14 mouse cellular contexts compared by ENCODE assay signal in the genomic region with DNA sequence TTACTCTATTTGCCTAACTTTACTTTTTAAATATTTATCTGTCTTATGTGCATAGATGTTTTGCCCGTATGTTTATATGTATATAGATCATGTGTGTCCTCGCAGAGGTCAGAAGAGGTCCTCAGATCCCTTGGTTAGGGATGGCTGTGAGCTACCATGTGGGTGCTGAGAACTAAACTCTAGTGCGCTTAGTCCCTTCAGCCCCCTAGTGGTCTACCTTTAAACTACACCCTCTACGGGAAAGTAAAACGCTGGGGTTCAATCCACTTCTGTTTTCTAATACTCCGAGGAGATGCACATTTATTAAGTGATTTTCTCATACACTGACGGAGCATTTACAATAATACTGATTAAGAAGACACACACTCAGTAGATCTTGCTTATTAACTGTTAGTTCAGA. TPM values are rescaled to one million over a fixed set of nuclear protein-coding genes. Genes with fewer than 3 reads are reported as not detected.
DNase-seq lines count a peak whose midpoint lies in the region; ATAC-seq and TF ChIP-seq lines count a peak whose summit lies in the region.
"Had no signal": no experiment of that assay in that cellular context is flagged by ENCODE, and none has a peak within 500 bp of the region (broad histone marks: within the 10 kb centered on the region; RNA-seq: fewer than 3 reads in every experiment).

No protein-coding gene starts in this region.

- TF ChIP-seq POLR2A in lung, adult 2 months (IDR thresholded peaks at IDR 0.05; ENCODE audit: borderline replicate concordance, extremely low read depth, low read depth, low read length) = no peak
- no peak for TF ChIP-seq POLR2A in bone marrow, adult 2 months (IDR thresholded peaks at IDR 0.05; ENCODE audit: borderline replicate concordance, control insufficient read depth, low read depth, low read length)

- TF ChIP-seq CTCF in forebrain, postnatal 0 days (IDR thresholded peaks at IDR 0.05; ENCODE audit: low read depth) = peak; percentile 5; the same call in 1 of the 2 replicates
- peak; percentile 41; the same call in 1 of the 2 replicates for TF ChIP-seq CTCF in lung, embryonic 14.5 days (IDR thresholded peaks at IDR 0.05; ENCODE audit: low read depth)
- no peak for TF ChIP-seq CTCF in lung, adult 2 months (IDR thresholded peaks at IDR 0.05; ENCODE audit: insufficient read depth, low read length)
- peak; percentile 12; the same call in 1 of the 2 replicates for TF ChIP-seq CTCF in bone marrow, adult 2 months (IDR thresholded peaks at IDR 0.05; ENCODE audit: control insufficient read depth, insufficient read depth, low read length)
- TF ChIP-seq CTCF in stomach, postnatal 0 days (IDR thresholded peaks at IDR 0.05; ENCODE audit: low read depth) = peak; percentile 40; the same call in 1 of the 2 replicates

- H3K36me3 ChIP-seq in forebrain, postnatal 0 days (ENCODE audit: insufficient read depth) = no peaks in the 10 kb centered on the region
- H3K36me3 ChIP-seq in forebrain, embryonic 10.5 days (replicated peaks) = no peaks in the 10 kb centered on the region
- H3K36me3 ChIP-seq in lung, embryonic 14.5 days (ENCODE audit: insufficient read depth) = no peaks in the 10 kb centered on the region
- no peaks in the 10 kb centered on the region for H3K36me3 ChIP-seq in stomach, postnatal 0 days (ENCODE audit: control insufficient read depth, insufficient read depth, low read length)
- H3K36me3 ChIP-seq: embryonic facial prominence, embryonic 12.5 days; neural tube, embryonic 15.5 days had no signal

- no peak for TF ChIP-seq EP300 in stomach, postnatal 0 days (optimal IDR thresholded peaks at IDR 0.05)

- H3K27ac ChIP-seq in forebrain, postnatal 0 days (ENCODE audit: low read depth, low read length) = no peak overlapping the region
- H3K27ac ChIP-seq in forebrain, embryonic 10.5 days = no peak overlapping the region
- no peak overlapping the region for H3K27ac ChIP-seq in lung, embryonic 14.5 days (ENCODE audit: low read depth)
- H3K27ac ChIP-seq in bone marrow, adult 2 months (ENCODE audit: control insufficient read depth, insufficient read depth, low read depth, low read length, poor library complexity) = no peak overlapping the region
- no peak overlapping the region for H3K27ac ChIP-seq in stomach, postnatal 0 days (replicated peaks)
- H3K27ac ChIP-seq: embryonic facial prominence, embryonic 12.5 days; neural tube, embryonic 15.5 days had no signal

- no peak overlapping the region for H3K4me2 ChIP-seq in forebrain, postnatal 0 days (ENCODE audit: low read depth)
- H3K4me2 ChIP-seq in lung, embryonic 14.5 days = no peak overlapping the region
- no peak overlapping the region for H3K4me2 ChIP-seq in stomach, postnatal 0 days (replicated peaks; ENCODE audit: low read depth)
- H3K4me2 ChIP-seq: embryonic facial prominence, embryonic 12.5 days; neural tube, embryonic 15.5 days had no signal

- no peak overlapping the region for H3K9ac ChIP-seq in forebrain, postnatal 0 days
- no peak overlapping the region for H3K9ac ChIP-seq in lung, embryonic 14.5 days
- H3K9ac ChIP-seq in stomach, postnatal 0 days (ENCODE audit: low read length) = no peak overlapping the region
- H3K9ac ChIP-seq: embryonic facial prominence, embryonic 12.5 days; neural tube, embryonic 15.5 days had no signal

- ATAC-seq in forebrain, postnatal 0 days = no peak
- ATAC-seq in lung, embryonic 14.5 days (ENCODE audit: insufficient read depth) = no peak
- ATAC-seq in stomach, postnatal 0 days (ENCODE audit: low FRiP score, low TSS enrichment) = no peak

- H3K27me3 ChIP-seq in forebrain, postnatal 0 days (ENCODE audit: insufficient read depth, low read length) = no peaks in the 10 kb centered on the region
- H3K27me3 ChIP-seq in forebrain, embryonic 10.5 days (ENCODE audit: poor library complexity, severe bottlenecking) = peaks cover 53% of the 10 kb centered on the region
- H3K27me3 ChIP-seq in lung, embryonic 14.5 days (ENCODE audit: insufficient read depth, low read length) = no peaks in the 10 kb centered on the region
- H3K27me3 ChIP-seq in stomach, postnatal 0 days (ENCODE audit: control insufficient read depth, insufficient read depth, low read length) = no peaks in the 10 kb centered on the region
- H3K27me3 ChIP-seq: embryonic facial prominence, embryonic 12.5 days; neural tube, embryonic 15.5 days had no signal

- DNase-seq in forebrain, postnatal 0 days = no peak
- no peak for DNase-seq in forebrain, embryonic 10.5 days (ENCODE audit: extremely low spot score, low spot score)
- no peak for DNase-seq in lung, embryonic 14.5 days
- no peak for DNase-seq in lung, adult 2 months
- no peak for DNase-seq in stomach, postnatal 0 days (ENCODE audit: low spot score)
- DNase-seq in ovary, adult 18-20 months (ENCODE audit: low spot score) = no peak
- DNase-seq in ovary, postnatal 36 days (ENCODE audit: low spot score) = no peak
- DNase-seq: adrenal gland, adult 2 months; heart, postnatal 14 days; lung, adult 18-20 months; thymus, adult 18-20 months had no signal

- WGBS in forebrain, postnatal 0 days = 85% methylated on average over 7 of the region's 7 CpGs
- 83% methylated on average over 7 of the region's 7 CpGs for WGBS in forebrain, embryonic 10.5 days
- 81% methylated on average over 7 of the region's 7 CpGs for WGBS in lung, embryonic 14.5 days
- 82% methylated on average over 7 of the region's 7 CpGs for WGBS in lung, adult 2 months
- 82% methylated on average over 7 of the region's 7 CpGs for WGBS in bone marrow, adult 2 months
- WGBS in stomach, postnatal 0 days = 84% methylated on average over 7 of the region's 7 CpGs

- H3K4me3 ChIP-seq in forebrain, postnatal 0 days (ENCODE audit: low read depth, low read length) = no peak overlapping the region
- no peak overlapping the region for H3K4me3 ChIP-seq in forebrain, embryonic 10.5 days
- H3K4me3 ChIP-seq in lung, embryonic 14.5 days (ENCODE audit: low read depth, low read length) = no peak overlapping the region
- no peak overlapping the region for H3K4me3 ChIP-seq in lung, adult 2 months (replicated peaks; ENCODE audit: extremely low read depth, low read depth, low read length)
- H3K4me3 ChIP-seq in bone marrow, adult 2 months (replicated peaks; ENCODE audit: control insufficient read depth, low read depth, low read length) = no peak overlapping the region
- no peak overlapping the region for H3K4me3 ChIP-seq in stomach, postnatal 0 days (ENCODE audit: low read depth, low read length)
- H3K4me3 ChIP-seq: embryonic facial prominence, embryonic 12.5 days; neural tube, embryonic 15.5 days had no signal

- H3K9me3 ChIP-seq in forebrain, postnatal 0 days (ENCODE audit: low read length) = no peaks in the 10 kb centered on the region
- no peaks in the 10 kb centered on the region for H3K9me3 ChIP-seq in forebrain, embryonic 10.5 days
- no peaks in the 10 kb centered on the region for H3K9me3 ChIP-seq in lung, embryonic 14.5 days (ENCODE audit: low read depth, low read length)
- no peaks in the 10 kb centered on the region for H3K9me3 ChIP-seq in stomach, postnatal 0 days (ENCODE audit: control insufficient read depth, low read length)
- H3K9me3 ChIP-seq: embryonic facial prominence, embryonic 12.5 days; neural tube, embryonic 15.5 days had no signal

- H3K4me1 ChIP-seq in forebrain, postnatal 0 days (ENCODE audit: insufficient read depth) = no peaks in the 10 kb centered on the region
- 0 out of 2 replicates have a peak, but pooled peaks cover 3% of the 10 kb centered on the region for H3K4me1 ChIP-seq in forebrain, embryonic 10.5 days
- no peaks in the 10 kb centered on the region for H3K4me1 ChIP-seq in lung, embryonic 14.5 days (ENCODE audit: insufficient read depth)
- no peaks in the 10 kb centered on the region for H3K4me1 ChIP-seq in lung, adult 2 months (ENCODE audit: control insufficient read depth, insufficient read depth, low read length)
- no peaks in the 10 kb centered on the region; the same call in 1 of the 2 replicates for H3K4me1 ChIP-seq in bone marrow, adult 2 months (ENCODE audit: control insufficient read depth, insufficient read depth, low read length)
- H3K4me1 ChIP-seq in stomach, postnatal 0 days (replicated peaks; ENCODE audit: control insufficient read depth, insufficient read depth) = no peaks in the 10 kb centered on the region
- H3K4me1 ChIP-seq: embryonic facial prominence, embryonic 12.5 days; neural tube, embryonic 15.5 days had no signal

RNA-seq across cellular contexts. Expression of a gene that starts 44.3 kb away (rescaled TPM):
- total RNA-seq in forebrain, postnatal 0 days (2014; rRNA removed) = 52.8 and 58.8 TPM in 2 replicates
- polyA plus RNA-seq in forebrain, postnatal 0 days (2015; fragmentation: Nextera tagmentation; extraction: Ambion mirVana) = 35.0 and 46.7 TPM in 2 replicates
- 16.5 and 17.8 TPM in 2 replicates for polyA plus RNA-seq in forebrain, embryonic 10.5 days (2016; fragmentation: Nextera tagmentation; extraction: Ambion mirVana)
- 41.5 and 42.5 TPM in 2 replicates for polyA plus RNA-seq in lung, embryonic 14.5 days (2014; fragmentation: Nextera tagmentation; extraction: Ambion mirVana)
- polyA plus RNA-seq in lung, adult 2 months (2012; rRNA removed) = 12.2 and 16.5 TPM in 2 replicates
- polyA plus RNA-seq in bone marrow, adult 2 months (2011; ENCODE audit: insufficient read depth, insufficient read length, low replicate concordance, missing spikeins) = 15.7 and 32.2 TPM in 2 replicates
- polyA plus RNA-seq in stomach, postnatal 0 days (2015; fragmentation: Nextera tagmentation; extraction: Ambion mirVana) = 11.0 and 13.3 TPM in 2 replicates
